Mouse (Mus musculus) cerebellum, adult (tissue): ENCODE results near the gene Ppm1j.

Source experiments
- ATAC-seq: cut with Nextera tagmentation; 2 replicates; pipeline ENCODE4 v1.9.2; 2017; ENCODE audit warnings: mild to moderate bottlenecking, moderate library complexity, mixed read lengths; ENCODE audit not compliant: insufficient number of reproducible peaks, low FRiP score, low TSS enrichment

The Ppm1j gene

GRCm38 (mm10) chr3:104782061-104782681 lies 1.3 kb downstream of the Ppm1j start:
- ATAC-seq, result no peak

DNA sequence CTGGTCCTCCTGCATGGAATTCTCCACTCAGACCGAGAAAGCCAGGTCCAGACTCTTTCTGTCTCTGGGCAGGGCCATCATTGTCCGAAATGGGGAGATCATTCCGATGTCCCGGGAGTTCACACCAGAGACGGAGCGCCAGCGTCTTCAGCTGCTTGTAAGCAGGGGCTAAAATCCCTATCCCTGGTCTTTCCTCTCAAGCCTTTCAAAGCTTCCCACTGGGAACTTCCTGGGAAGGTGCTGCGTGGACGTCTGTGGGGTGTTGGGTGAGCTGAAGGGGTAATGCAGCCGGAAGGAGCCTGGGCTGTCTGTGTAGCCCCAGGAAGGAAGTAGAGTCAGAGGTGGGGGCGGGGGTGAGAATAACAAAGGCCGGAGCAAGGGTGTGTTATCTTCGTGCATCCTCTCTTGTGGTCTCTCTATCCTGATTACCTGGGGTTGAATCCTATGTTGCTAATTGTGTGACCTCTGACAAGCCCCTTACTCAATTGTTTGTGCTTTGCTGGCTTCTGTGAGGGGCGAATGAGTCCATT lies 3.2 kb downstream of the Ppm1j start:
- ATAC-seq, result no peak

DNA sequence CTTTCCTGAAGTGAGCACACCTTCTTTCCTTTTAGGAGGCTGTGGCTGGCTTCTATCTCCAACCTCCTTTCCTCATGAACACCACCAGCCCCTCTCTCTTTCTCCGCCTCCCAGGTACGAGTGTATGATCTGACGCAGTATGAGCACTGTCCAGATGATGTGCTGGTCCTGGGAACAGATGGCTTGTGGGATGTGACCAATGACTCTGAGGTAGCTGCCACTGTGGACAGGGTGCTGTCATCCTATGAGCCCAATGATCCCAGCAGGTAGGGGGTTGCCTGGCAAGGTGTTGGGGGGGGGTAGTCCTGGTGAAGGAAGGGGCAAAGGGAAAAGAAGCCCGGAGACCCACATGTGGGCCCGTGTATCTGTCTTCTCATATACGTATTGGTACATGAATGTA lies 4.4 kb downstream of the Ppm1j start:
- ATAC-seq, result no peak

DNA sequence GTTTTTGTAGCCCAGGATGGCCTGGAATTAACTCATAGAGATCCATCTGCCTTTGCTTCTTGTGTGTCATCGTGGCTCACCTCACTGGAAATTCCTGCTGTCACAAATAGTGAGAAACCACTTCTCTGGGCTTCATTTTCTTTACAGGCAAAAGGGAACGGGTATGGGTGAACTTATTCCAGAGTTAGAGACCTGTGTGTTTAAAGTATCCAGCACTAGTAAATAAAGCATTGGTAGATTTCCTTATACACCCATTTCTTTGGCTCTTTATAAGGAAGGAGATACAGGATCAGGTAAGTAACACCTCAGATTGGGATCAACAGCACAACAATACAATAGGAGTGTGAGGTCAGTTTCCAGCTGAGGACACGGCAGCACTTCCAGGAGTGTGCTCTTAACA lies 7.2 kb downstream of the Ppm1j start, which contains the start of gene Rhoc:
Rhoc (plus strand) TSS at position 301 of the 400 bp plus-strand sequence.
- ATAC-seq, result no peak

DNA sequence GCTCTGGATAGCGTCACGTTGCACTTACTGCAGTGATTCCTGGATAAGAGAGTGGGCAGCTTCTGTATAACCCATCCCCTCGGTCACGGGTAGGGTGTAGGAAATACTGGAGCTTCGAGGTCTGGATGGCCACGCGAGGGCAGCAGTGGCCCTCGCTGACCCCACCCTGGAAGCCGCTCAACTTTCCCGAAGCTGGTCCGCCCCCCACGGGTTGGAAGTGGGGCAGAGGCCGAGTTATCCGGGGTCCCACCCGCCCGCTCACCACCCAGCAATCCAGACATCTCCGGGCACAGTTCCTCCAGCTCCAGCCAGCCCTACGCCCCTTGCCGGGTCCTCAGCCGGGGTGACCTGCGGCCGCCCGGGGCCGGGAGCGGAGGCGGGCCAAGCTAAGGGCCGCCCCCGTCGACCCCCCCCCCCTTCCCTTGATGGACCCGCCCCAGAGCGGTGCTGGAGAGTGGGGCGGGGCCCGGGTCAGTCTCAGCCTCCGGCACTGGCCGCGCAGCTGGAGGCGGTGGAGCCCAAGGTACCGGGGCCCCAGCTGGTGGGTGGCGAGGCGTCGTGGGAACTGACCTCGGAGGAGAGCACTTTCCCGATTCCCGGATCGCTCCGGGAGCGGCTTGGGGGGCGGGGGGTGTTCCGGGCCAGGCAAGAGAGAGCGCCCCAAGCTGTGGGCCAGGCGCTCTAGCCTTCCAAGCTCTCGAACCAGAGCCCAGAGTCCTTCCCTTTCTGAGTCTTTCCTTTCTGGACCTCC lies 7.9 kb downstream of the Ppm1j start:
- peak; percentile 23; the same call in 1 of the 2 replicates for ATAC-seq

DNA sequence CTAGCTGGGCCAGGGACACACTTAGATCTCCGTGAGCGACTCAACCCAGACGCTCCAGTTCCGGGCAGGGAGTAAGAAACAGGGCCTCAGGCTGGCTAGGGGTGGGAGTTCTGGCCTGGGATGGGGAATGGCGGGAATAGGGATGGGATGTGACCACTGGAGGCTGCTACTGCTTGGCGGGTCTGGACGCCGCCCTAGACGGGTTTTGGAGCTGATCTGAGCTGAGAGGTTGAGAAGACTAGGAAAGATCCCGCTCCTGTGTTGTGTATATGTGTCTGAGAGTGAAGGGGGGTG lies 8.4 kb downstream of the Ppm1j start:
- ATAC-seq, result no peak

- no peak for ATAC-seq
Observed at GRCm38 (mm10) chr3:104789822-104790221, 9.0 kb downstream of the Ppm1j start.

GRCm38 (mm10) chr3:104790401-104790937 lies 9.6 kb downstream of the Ppm1j start:
- ATAC-seq, result no peak

GRCm38 (mm10) chr3:104791017-104791416 lies 10.2 kb downstream of the Ppm1j start:
- ATAC-seq, result no peak

- ATAC-seq, result no peak
Observed at GRCm38 (mm10) chr3:104791671-104792070, 10.8 kb downstream of the Ppm1j start.

GRCm38 (mm10) chr3:104792360-104793270 lies 11.8 kb downstream of the Ppm1j start:
- no peak for ATAC-seq

GRCm38 (mm10) chr3:104793871-104794828 lies 13.3 kb downstream of the Ppm1j start:
- no peak for ATAC-seq

GRCm38 (mm10) chr3:104794953-104795470 lies 14.2 kb downstream of the Ppm1j start:
- no peak for ATAC-seq

GRCm38 (mm10) chr3:104795661-104796340 lies 14.9 kb downstream of the Ppm1j start:
- ATAC-seq, result no peak

DNA sequence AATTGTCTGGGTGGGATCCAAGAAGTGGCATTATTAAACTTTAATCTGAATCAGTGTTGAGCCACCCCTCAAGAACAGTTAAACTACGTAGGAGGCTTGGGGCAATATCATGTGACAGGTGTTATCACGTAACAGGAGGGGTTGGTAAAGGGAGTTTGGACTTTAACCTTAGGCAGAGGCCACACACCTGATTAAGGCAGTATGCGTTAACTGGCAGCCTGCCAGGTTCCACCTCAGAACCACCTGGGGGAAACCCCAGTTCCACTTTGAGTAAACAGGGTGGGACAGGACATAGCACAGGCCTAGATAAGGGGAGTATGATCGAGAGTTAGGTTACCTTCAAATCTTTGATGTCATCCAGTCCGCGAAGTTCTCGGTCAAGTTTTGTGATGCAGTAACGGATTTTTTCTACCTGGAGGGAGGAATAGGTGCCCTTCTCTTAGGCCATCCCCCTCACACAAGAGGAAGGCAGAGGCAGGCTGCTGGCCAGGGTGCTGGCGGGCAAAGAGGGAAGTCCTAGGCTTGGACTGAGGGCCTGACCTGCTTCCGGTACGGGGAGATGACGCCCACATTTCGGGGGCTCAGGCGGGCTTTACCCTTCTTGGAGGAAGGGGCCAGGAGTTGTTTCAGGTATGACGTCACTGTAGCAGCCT lies 15.7 kb downstream of the Ppm1j start:
- ATAC-seq, result no peak

- ATAC-seq, result no peak
Observed at GRCm38 (mm10) chr3:104800681-104801080, 19.8 kb downstream of the Ppm1j start.

- ATAC-seq, result no peak
Observed at GRCm38 (mm10) chr3:104801481-104801880, 20.6 kb downstream of the Ppm1j start.

- ATAC-seq, result no peak
Observed at GRCm38 (mm10) chr3:104804312-104804711, 23.5 kb downstream of the Ppm1j start.
